Mouse (Mus musculus): Measurements from ENCODE around the gene Pank4.

- no peak for TF ChIP-seq POLR2A (IDR thresholded peaks at IDR 0.05; ENCODE audit: extremely low read depth, insufficient read depth, low read length)
- no peak for TF ChIP-seq CTCF (IDR thresholded peaks at IDR 0.05; ENCODE audit: low read depth, low read length)
These were observed 17.2 kb downstream of the Pank4 start for GRCm38 (mm10) chr4:154981076-154981475.

Measured in liver, adult 2 months (tissue).